Mouse (Mus musculus) midbrain, embryonic 15.5 days (tissue): Measurements from ENCODE around the gene Morn1. TPM values are rescaled to one million over a fixed set of nuclear protein-coding genes. Genes with fewer than 3 reads are reported as not detected.

Experiments used
- ATAC-seq: fragments of 200-750 bp; cut with Nextera tagmentation; replicated peaks from 2 replicates; pipeline ENCODE4 v1.8.0; 2017; ENCODE audit warnings: moderate TSS enrichment
- H3K27ac ChIP-seq: fragments of 300-500 bp; sonication (generic); 2 replicates; pipeline ENCODE4 v1.5.1; 2015; ENCODE audit warnings: mild to moderate bottlenecking, inconsistent platforms
- H3K27me3 ChIP-seq: fragments of 300-500 bp; sonication (generic); replicated peaks from 2 replicates; pipeline ENCODE4 v1.6.1; 2015; ENCODE audit warnings: inconsistent platforms
- H3K36me3 ChIP-seq: fragments of 300-500 bp; sonication (generic); replicated peaks from 2 replicates; pipeline ENCODE4 v1.6.1; 2015; ENCODE audit warnings: inconsistent platforms
- H3K4me1 ChIP-seq: fragments of 300-500 bp; sonication (generic); 2 replicates; pipeline ENCODE4 v1.6.1; 2015; ENCODE audit warnings: inconsistent platforms
- H3K4me2 ChIP-seq: fragments of 300-500 bp; sonication (generic); 2 replicates; pipeline ENCODE4 v1.6.1; 2015; ENCODE audit warnings: inconsistent platforms, mild to moderate bottlenecking, moderate library complexity
- H3K4me3 ChIP-seq: fragments of 300-500 bp; sonication (generic); 2 replicates; pipeline ENCODE4 v1.5.1; 2015; ENCODE audit warnings: mild to moderate bottlenecking, inconsistent platforms
- H3K9ac ChIP-seq: fragments of 300-500 bp; sonication (generic); 2 replicates; pipeline ENCODE4 v1.6.1; 2015; ENCODE audit warnings: mild to moderate bottlenecking, inconsistent platforms
- H3K9me3 ChIP-seq: fragments of 300-500 bp; sonication (generic); 2 replicates; pipeline ENCODE4 v1.6.1; 2016; ENCODE audit warnings: inconsistent platforms
- WGBS: fragments of 180-500 bp; shearing (Covaris S2); methylation state at CpG from one replicate; pipeline ENCODE4 v1.1.7; 2015; ENCODE audit warnings: mixed read lengths; 5-methylcytosine and 5-hydroxymethylcytosine counted together
- polyA plus RNA-seq: library from polyadenylated mRNA; unstranded; fragments of >200 nt; fragmentation: Nextera tagmentation; extraction: Ambion mirVana; gene quantifications from 2 replicates; pipeline ENCODE4 v1.2.1, GENCODE M21; 2015

Morn1 gene
- polyA plus RNA-seq, 1 experiment from 2014 or later: 8.2 TPM

GRCm38 (mm10) chr4:155097452-155097851, 11.1 kb downstream of the Morn1 start:
- WGBS: 88% methylated on average over 6 of the region's 6 CpGs
- no peak overlapping the region for H3K4me2 ChIP-seq
- no peak overlapping the region for H3K4me3 ChIP-seq
- no peak overlapping the region for H3K9ac ChIP-seq
- no peak overlapping the region for H3K27ac ChIP-seq
- H3K27me3 ChIP-seq: no peaks in the 10 kb centered on the region
- H3K9me3 ChIP-seq: no peaks in the 10 kb centered on the region
- no peak for ATAC-seq
- no peaks in the 10 kb centered on the region for H3K36me3 ChIP-seq
- H3K4me1 ChIP-seq: peaks cover 3% of the 10 kb centered on the region

GRCm38 (mm10) chr4:155098572-155098971, 12.2 kb downstream of the Morn1 start:
- ATAC-seq: no peak
- no peaks in the 10 kb centered on the region for H3K27me3 ChIP-seq

GRCm38 (mm10) chr4:155107886-155108285, 21.5 kb downstream of the Morn1 start:
- ATAC-seq: no peak
- WGBS: 89% methylated on average over 4 of the region's 4 CpGs

More at GRCm38 (mm10) chr4:155098572-155098971, 12.2 kb downstream of the Morn1 start:
- Histone ChIP-seq H3K4me1 (peaks cover 3% of the 10 kb centered on the region), H3K4me2 (no peak overlapping the region), H3K27ac (no peak overlapping the region), H3K4me3 (no peak overlapping the region), H3K9me3 (no peaks in the 10 kb centered on the region), H3K9ac (no peak overlapping the region), H3K36me3 (no peaks in the 10 kb centered on the region)
- WGBS: 89% methylated on average over 4 of the region's 4 CpGs

GRCm38 (mm10) chr4:155109471-155109870, 23.1 kb downstream of the Morn1 start:
- Histone ChIP-seq H3K27ac (no peak overlapping the region), H3K27me3 (no peaks in the 10 kb centered on the region), H3K4me1 (no peaks in the 10 kb centered on the region), H3K9ac (no peak overlapping the region), H3K9me3 (no peaks in the 10 kb centered on the region), H3K4me2 (no peak overlapping the region), H3K36me3 (no peaks in the 10 kb centered on the region), H3K4me3 (no peak overlapping the region)
- ATAC-seq: no peak
- 85% methylated on average over 5 of the region's 5 CpGs for WGBS

More at GRCm38 (mm10) chr4:155107886-155108285, 21.5 kb downstream of the Morn1 start:
- no peak overlapping the region for H3K4me2 ChIP-seq
- no peaks in the 10 kb centered on the region for H3K9me3 ChIP-seq
- no peaks in the 10 kb centered on the region for H3K4me1 ChIP-seq
- no peak overlapping the region for H3K4me3 ChIP-seq
- no peak overlapping the region for H3K27ac ChIP-seq
- no peak overlapping the region for H3K9ac ChIP-seq
- H3K36me3 ChIP-seq: no peaks in the 10 kb centered on the region
- H3K27me3 ChIP-seq: no peaks in the 10 kb centered on the region

GRCm38 (mm10) chr4:155113766-155114410, 27.5 kb downstream of the Morn1 start:
- no peaks in the 10 kb centered on the region for H3K9me3 ChIP-seq
- no peak overlapping the region for H3K9ac ChIP-seq
- H3K27ac ChIP-seq: no peak overlapping the region
- H3K4me2 ChIP-seq: no peak overlapping the region
- H3K27me3 ChIP-seq: no peaks in the 10 kb centered on the region
- no peak overlapping the region for H3K4me3 ChIP-seq
- no peak for ATAC-seq
- H3K36me3 ChIP-seq: no peaks in the 10 kb centered on the region
- 57% methylated on average over 8 of the region's 8 CpGs for WGBS
- H3K4me1 ChIP-seq: 0 out of 2 replicates have a peak, but pooled peaks cover 3% of the 10 kb centered on the region

- 0 out of 2 replicates have a peak, but pooled peaks cover 3% of the 10 kb centered on the region for H3K4me1 ChIP-seq
- H3K4me3 ChIP-seq: no peak overlapping the region
- no peaks in the 10 kb centered on the region for H3K9me3 ChIP-seq
- 84% methylated on average over 4 of the region's 4 CpGs for WGBS
- H3K9ac ChIP-seq: no peak overlapping the region
- no peaks in the 10 kb centered on the region for H3K27me3 ChIP-seq
- H3K4me2 ChIP-seq: no peak overlapping the region
- H3K36me3 ChIP-seq: no peaks in the 10 kb centered on the region
- ATAC-seq: no peak
- no peak overlapping the region for H3K27ac ChIP-seq
Measured at GRCm38 (mm10) chr4:155116607-155117006, 30.2 kb downstream of the Morn1 start.

- no peaks in the 10 kb centered on the region for H3K9me3 ChIP-seq
- 83% methylated on average over 6 of the region's 6 CpGs for WGBS
- H3K4me3 ChIP-seq: no peak overlapping the region
- ATAC-seq: no peak
- H3K36me3 ChIP-seq: no peaks in the 10 kb centered on the region
- no peaks in the 10 kb centered on the region for H3K27me3 ChIP-seq
- no peak overlapping the region for H3K9ac ChIP-seq
- H3K4me2 ChIP-seq: no peak overlapping the region
- H3K27ac ChIP-seq: no peak overlapping the region
- peaks cover 10% of the 10 kb centered on the region for H3K4me1 ChIP-seq
Measured at GRCm38 (mm10) chr4:155117396-155117978, 31.1 kb downstream of the Morn1 start.

- Histone ChIP-seq H3K36me3 (no peaks in the 10 kb centered on the region), H3K27ac (no peak overlapping the region), H3K4me1 (peaks cover 18% of the 10 kb centered on the region), H3K4me2 (no peak overlapping the region), H3K4me3 (no peak overlapping the region), H3K9me3 (no peaks in the 10 kb centered on the region), H3K27me3 (no peaks in the 10 kb centered on the region), H3K9ac (no peak overlapping the region)
- 55% methylated on average over 10 of the region's 10 CpGs for WGBS
- ATAC-seq: no peak
Measured at GRCm38 (mm10) chr4:155118278-155118677, 31.9 kb downstream of the Morn1 start.

GRCm38 (mm10) chr4:155120038-155120437, 33.7 kb downstream of the Morn1 start:
- WGBS: 88% methylated on average over 7 of the region's 7 CpGs
- Histone ChIP-seq H3K4me3 (no peak overlapping the region), H3K27ac (no peak overlapping the region), H3K4me1 (peaks cover 18% of the 10 kb centered on the region), H3K9me3 (no peaks in the 10 kb centered on the region), H3K9ac (no peak overlapping the region), H3K27me3 (no peaks in the 10 kb centered on the region), H3K36me3 (no peaks in the 10 kb centered on the region), H3K4me2 (no peak overlapping the region)
- no peak for ATAC-seq

- WGBS: 88% methylated on average over 5 of the region's 5 CpGs
- Histone ChIP-seq H3K4me1 (peaks cover 18% of the 10 kb centered on the region), H3K27me3 (no peaks in the 10 kb centered on the region), H3K36me3 (no peaks in the 10 kb centered on the region), H3K9me3 (no peaks in the 10 kb centered on the region), H3K9ac (no peak overlapping the region), H3K4me2 (no peak overlapping the region), H3K4me3 (no peak overlapping the region), H3K27ac (no peak overlapping the region)
- ATAC-seq: no peak
Measured at GRCm38 (mm10) chr4:155120583-155120982, 34.2 kb downstream of the Morn1 start.

- no peaks in the 10 kb centered on the region for H3K27me3 ChIP-seq
- H3K4me2 ChIP-seq: no peak overlapping the region
- ATAC-seq: no peak
- H3K27ac ChIP-seq: no peak overlapping the region
- H3K36me3 ChIP-seq: no peaks in the 10 kb centered on the region
- no peak overlapping the region for H3K4me3 ChIP-seq
- no peaks in the 10 kb centered on the region for H3K9me3 ChIP-seq
- H3K4me1 ChIP-seq: peaks cover 18% of the 10 kb centered on the region
- H3K9ac ChIP-seq: no peak overlapping the region
- WGBS: 88% methylated on average over 6 of the region's 6 CpGs
Measured at GRCm38 (mm10) chr4:155121222-155121621, 34.8 kb downstream of the Morn1 start.

GRCm38 (mm10) chr4:155121915-155122443, 35.6 kb downstream of the Morn1 start:
- Histone ChIP-seq H3K36me3 (no peaks in the 10 kb centered on the region), H3K9ac (no peak overlapping the region)

More at GRCm38 (mm10) chr4:155121915-155122443, 35.6 kb downstream of the Morn1 start:
- Histone ChIP-seq H3K4me1 (peaks cover 22% of the 10 kb centered on the region), H3K9me3 (no peaks in the 10 kb centered on the region), H3K4me3 (no peak overlapping the region), H3K27ac (peak overlapping the region; percentile 53; the same call in 1 of the 2 replicates), H3K27me3 (no peaks in the 10 kb centered on the region), H3K4me2 (no peak overlapping the region)
- ATAC-seq: no peak
- WGBS: 81% methylated on average over 6 of the region's 6 CpGs
